Mouse (Mus musculus): ENCODE measurements at regions not wholly inside any gene's neighbourhood (a gene's known extent, or its start where the extent isn't known, plus 50 kb on each side); places are given as distances from the start of the nearest gene placed in this dataset.
A peak's percentile ranks its signal among the peaks of the same experiment; 100 is the strongest.

GRCm38 (mm10) chr4:61909409-61909808, 74.4 kb upstream of the Mup5 start:
- DNase-seq (ENCODE audit: low spot score in 2 of 2), result peak in 1 of 2 experiments; percentile 6

- DNase-seq (ENCODE audit: low spot score in 2 of 2), result no peak
Observed at GRCm38 (mm10) chr4:61902136-61902535, 67.1 kb upstream of the Mup5 start.

DNA sequence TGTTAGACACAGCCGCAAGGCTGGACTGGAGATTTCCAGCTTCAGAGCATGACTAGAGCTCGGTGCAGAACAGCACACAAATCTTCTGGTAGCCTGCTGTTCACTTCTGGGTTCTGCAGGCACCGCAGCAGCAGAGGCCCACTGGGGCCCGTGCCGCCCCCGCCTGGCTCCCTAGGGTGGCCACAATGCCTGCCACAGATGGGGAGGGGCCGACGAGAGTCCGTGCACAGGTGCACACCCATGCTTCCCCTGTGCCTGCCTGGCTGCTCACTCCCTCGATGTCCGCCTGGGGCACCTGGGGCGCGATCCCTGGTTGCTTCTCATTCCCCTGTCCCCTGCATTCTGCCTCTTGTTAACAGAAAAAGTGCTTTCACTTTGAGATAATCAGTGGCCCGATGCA, 63.2 kb upstream of the Mup5 start:
- no peak for DNase-seq (ENCODE audit: low spot score in 2 of 2)

GRCm38 (mm10) chr4:61897176-61897575, 62.1 kb upstream of the Mup5 start:
- no peak for DNase-seq (ENCODE audit: low spot score in 2 of 2)

Data from cerebellum, postnatal 4 days (tissue).